Mouse (Mus musculus): Measurements from ENCODE around the gene Eif2d. TPM values are rescaled to one million over a fixed set of nuclear protein-coding genes. Genes with fewer than 3 reads are reported as not detected.

Gene Eif2d
- polyA plus RNA-seq, 1 experiment: 33.3 TPM

DNA sequence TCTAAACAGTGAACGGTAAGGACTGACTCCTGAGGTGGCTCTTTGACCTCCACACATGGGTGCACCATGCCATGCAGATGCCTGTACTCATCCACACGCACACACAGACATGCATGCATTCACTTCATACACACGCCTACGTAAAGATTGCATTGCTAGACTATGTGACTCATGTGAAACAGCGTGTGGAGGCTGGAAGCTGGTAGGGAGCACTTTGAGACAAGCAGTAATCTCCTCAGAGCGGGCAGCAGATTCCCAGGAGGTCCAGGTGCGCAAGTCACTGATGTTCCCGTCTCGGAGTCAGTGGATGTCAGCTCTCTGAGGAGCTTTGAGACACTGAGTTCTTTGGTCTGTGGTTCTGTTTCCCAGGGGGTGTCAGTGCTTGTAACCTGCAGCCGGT, 14.6 kb downstream of the Eif2d start:
- Histone ChIP-seq H3K36me3 (ENCODE audit: control insufficient read depth, insufficient read depth) (peaks cover 74% of the 10 kb centered on the region), H3K79me3 (ENCODE audit: low read depth) (no peaks in the 10 kb centered on the region), H3ac (ENCODE audit: control insufficient read depth, insufficient read length, low read depth) (no peak overlapping the region), H3K4me3 (ENCODE audit: insufficient read depth, poor library complexity, severe bottlenecking) (no peak overlapping the region), H3K79me2 (ENCODE audit: control insufficient read depth, insufficient read depth) (no peaks in the 10 kb centered on the region), H3K27me3 (ENCODE audit: control insufficient read depth, insufficient read depth, insufficient read length) (no peaks in the 10 kb centered on the region)
- no peak for TF ChIP-seq CTCF (IDR thresholded peaks at IDR 0.05; ENCODE audit: control insufficient read depth, insufficient read depth, insufficient read length)
- no peak for TF ChIP-seq USF1 (IDR thresholded peaks at IDR 0.05; ENCODE audit: low read depth)
- TF ChIP-seq FOSL1 (IDR thresholded peaks at IDR 0.05; ENCODE audit: insufficient read depth, low read length, poor library complexity, severe bottlenecking): no peak

DNA sequence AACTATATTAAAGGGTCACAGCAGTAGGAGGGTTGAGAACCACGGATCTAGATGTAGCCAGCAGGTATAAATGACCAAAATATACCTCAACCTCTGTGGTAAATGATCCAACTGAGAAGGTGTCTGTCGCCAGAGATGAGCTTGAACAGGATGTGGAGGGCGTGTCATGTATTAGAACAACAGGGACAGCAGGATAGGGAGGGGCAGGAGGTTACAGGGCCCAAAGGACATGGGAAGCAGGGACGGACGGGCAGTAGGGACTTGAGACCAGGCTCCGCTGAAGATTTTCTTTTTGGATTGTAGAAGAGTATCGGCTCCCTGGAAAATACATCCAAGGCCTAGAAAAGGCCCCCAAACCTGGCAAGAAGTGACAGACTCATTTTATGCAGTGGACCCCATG, 20.0 kb downstream of the Eif2d start:
- no peaks in the 10 kb centered on the region for H3K79me3 ChIP-seq (ENCODE audit: low read depth)
- H3K27me3 ChIP-seq (ENCODE audit: control insufficient read depth, insufficient read depth, insufficient read length): no peaks in the 10 kb centered on the region
- no peaks in the 10 kb centered on the region for H3K79me2 ChIP-seq (ENCODE audit: control insufficient read depth, insufficient read depth)
- peaks cover 69% of the 10 kb centered on the region for H3K36me3 ChIP-seq (ENCODE audit: control insufficient read depth, insufficient read depth)
- no peak overlapping the region for H3K4me3 ChIP-seq (ENCODE audit: insufficient read depth, poor library complexity, severe bottlenecking)
- no peak overlapping the region for H3ac ChIP-seq (ENCODE audit: control insufficient read depth, insufficient read length, low read depth)
- TF ChIP-seq MYOG (IDR thresholded peaks at IDR 0.05; ENCODE audit: control insufficient read depth, extremely low read depth, insufficient read length) (no peak), FOSL1 (IDR thresholded peaks at IDR 0.05; ENCODE audit: insufficient read depth, low read length, poor library complexity, severe bottlenecking) (no peak)

- H3K79me2 ChIP-seq (ENCODE audit: control insufficient read depth, insufficient read depth): no peaks in the 10 kb centered on the region
- no peaks in the 10 kb centered on the region for H3K79me3 ChIP-seq (ENCODE audit: low read depth)
- no peak overlapping the region for H3K4me3 ChIP-seq (ENCODE audit: insufficient read depth, poor library complexity, severe bottlenecking)
- peaks cover 67% of the 10 kb centered on the region for H3K36me3 ChIP-seq (ENCODE audit: control insufficient read depth, insufficient read depth)
- no peak for TF ChIP-seq MYOD1 (IDR thresholded peaks at IDR 0.05; ENCODE audit: control insufficient read depth, insufficient read length, low read depth)
- H3K27me3 ChIP-seq (ENCODE audit: control insufficient read depth, insufficient read depth, insufficient read length): no peaks in the 10 kb centered on the region
- H3ac ChIP-seq (ENCODE audit: control insufficient read depth, insufficient read length, low read depth): no peak overlapping the region
These were observed 20.8 kb downstream of the Eif2d start for GRCm38 (mm10) chr1:131173809-131174208.

- peaks cover 67% of the 10 kb centered on the region for H3K36me3 ChIP-seq (ENCODE audit: control insufficient read depth, insufficient read depth)
These were observed 21.4 kb downstream of the Eif2d start for GRCm38 (mm10) chr1:131174299-131174861.

DNA sequence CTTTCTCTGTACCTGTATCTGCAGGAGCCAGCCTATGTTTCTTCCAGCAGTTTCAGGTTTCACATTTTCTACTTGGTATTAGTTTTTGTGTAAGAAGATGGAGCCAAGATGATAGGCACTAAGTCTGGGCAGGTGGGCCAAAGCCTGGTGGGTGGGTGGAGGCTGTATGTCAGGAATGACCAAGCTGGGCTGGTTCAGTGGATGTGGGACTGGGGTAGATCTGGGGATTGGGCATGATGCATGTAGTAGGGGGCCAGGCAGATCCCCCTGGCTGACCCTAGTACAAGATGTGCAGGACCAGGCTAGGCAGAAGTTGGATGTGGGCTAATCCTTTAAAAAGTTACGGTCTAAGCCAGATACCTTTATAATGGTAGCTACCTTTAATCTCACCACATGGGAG, 22.2 kb downstream of the Eif2d start:
- H3ac ChIP-seq (ENCODE audit: control insufficient read depth, insufficient read length, low read depth): no peak overlapping the region
- no peaks in the 10 kb centered on the region for H3K79me2 ChIP-seq (ENCODE audit: control insufficient read depth, insufficient read depth)
- no peaks in the 10 kb centered on the region for H3K79me3 ChIP-seq (ENCODE audit: low read depth)
- H3K27me3 ChIP-seq (ENCODE audit: control insufficient read depth, insufficient read depth, insufficient read length): no peaks in the 10 kb centered on the region
- no peak overlapping the region for H3K4me3 ChIP-seq (ENCODE audit: insufficient read depth, poor library complexity, severe bottlenecking)
- peaks cover 60% of the 10 kb centered on the region for H3K36me3 ChIP-seq (ENCODE audit: control insufficient read depth, insufficient read depth)
- TF ChIP-seq FOSL1 (IDR thresholded peaks at IDR 0.05; ENCODE audit: insufficient read depth, low read length, poor library complexity, severe bottlenecking) (no peak), MYOD1 (IDR thresholded peaks at IDR 0.05; ENCODE audit: control insufficient read depth, insufficient read length, low read depth) (no peak), CEBPB (IDR thresholded peaks at IDR 0.05; ENCODE audit: low read depth) (no peak), USF1 (IDR thresholded peaks at IDR 0.05; ENCODE audit: low read depth) (no peak), CTCF (IDR thresholded peaks at IDR 0.05; ENCODE audit: control insufficient read depth, insufficient read depth, insufficient read length) (no peak), MYOG (IDR thresholded peaks at IDR 0.05; ENCODE audit: control insufficient read depth, extremely low read depth, insufficient read length) (no peak), MAX (IDR thresholded peaks at IDR 0.05) (no peak)

More at GRCm38 (mm10) chr1:131174299-131174861, 21.4 kb downstream of the Eif2d start:
- no peaks in the 10 kb centered on the region for H3K27me3 ChIP-seq (ENCODE audit: control insufficient read depth, insufficient read depth, insufficient read length)
- H3K79me3 ChIP-seq (ENCODE audit: low read depth): no peaks in the 10 kb centered on the region
- H3K79me2 ChIP-seq (ENCODE audit: control insufficient read depth, insufficient read depth): no peaks in the 10 kb centered on the region
- H3ac ChIP-seq (ENCODE audit: control insufficient read depth, insufficient read length, low read depth): no peak overlapping the region
- TF ChIP-seq CTCF (IDR thresholded peaks at IDR 0.05; ENCODE audit: control insufficient read depth, insufficient read depth, insufficient read length): no peak
- no peak for TF ChIP-seq MYOG (IDR thresholded peaks at IDR 0.05; ENCODE audit: control insufficient read depth, extremely low read depth, insufficient read length)
- TF ChIP-seq USF1 (IDR thresholded peaks at IDR 0.05; ENCODE audit: low read depth): no peak
- TF ChIP-seq MYOD1 (IDR thresholded peaks at IDR 0.05; ENCODE audit: control insufficient read depth, insufficient read length, low read depth): no peak
- no peak for TF ChIP-seq CEBPB (IDR thresholded peaks at IDR 0.05; ENCODE audit: low read depth)
- no peak for TF ChIP-seq FOSL1 (IDR thresholded peaks at IDR 0.05; ENCODE audit: insufficient read depth, low read length, poor library complexity, severe bottlenecking)
- TF ChIP-seq MAX (IDR thresholded peaks at IDR 0.05): no peak
- no peak overlapping the region for H3K4me3 ChIP-seq (ENCODE audit: insufficient read depth, poor library complexity, severe bottlenecking)

- H3K27me3 ChIP-seq (ENCODE audit: control insufficient read depth, insufficient read depth, insufficient read length): no peaks in the 10 kb centered on the region
- no peaks in the 10 kb centered on the region for H3K79me2 ChIP-seq (ENCODE audit: control insufficient read depth, insufficient read depth)
- H3K4me3 ChIP-seq (ENCODE audit: insufficient read depth, poor library complexity, severe bottlenecking): no peak overlapping the region
- no peaks in the 10 kb centered on the region for H3K79me3 ChIP-seq (ENCODE audit: low read depth)
- H3ac ChIP-seq (ENCODE audit: control insufficient read depth, insufficient read length, low read depth): no peak overlapping the region
- peaks cover 55% of the 10 kb centered on the region for H3K36me3 ChIP-seq (ENCODE audit: control insufficient read depth, insufficient read depth)
- TF ChIP-seq CEBPB (IDR thresholded peaks at IDR 0.05; ENCODE audit: low read depth) (no peak), FOSL1 (IDR thresholded peaks at IDR 0.05; ENCODE audit: insufficient read depth, low read length, poor library complexity, severe bottlenecking) (no peak), MYOG (IDR thresholded peaks at IDR 0.05; ENCODE audit: control insufficient read depth, extremely low read depth, insufficient read length) (no peak), CTCF (IDR thresholded peaks at IDR 0.05; ENCODE audit: control insufficient read depth, insufficient read depth, insufficient read length) (no peak), USF1 (IDR thresholded peaks at IDR 0.05; ENCODE audit: low read depth) (no peak), MYOD1 (IDR thresholded peaks at IDR 0.05; ENCODE audit: control insufficient read depth, insufficient read length, low read depth) (no peak), MAX (IDR thresholded peaks at IDR 0.05) (no peak)
These were observed 22.8 kb downstream of the Eif2d start for GRCm38 (mm10) chr1:131175819-131176218.

All from C2C12 (cell line).